ENCODE assay signal across 8 mouse cellular contexts in genomic region chr14:24997786-24998509, GRCm38 (mm10).
DNase-seq lines count a peak whose midpoint lies in the region; ATAC-seq lines count a peak whose summit lies in the region.
"Had no signal": no experiment of that assay in that cellular context is flagged by ENCODE, and none has a peak within 500 bp of the region (broad histone marks: within the 10 kb centered on the region; RNA-seq: fewer than 3 reads in every experiment).

No protein-coding gene starts in this region.

- H3K4me1 ChIP-seq in hindbrain, embryonic 13.5 days (replicated peaks): peaks cover 56% of the 10 kb centered on the region
- peaks cover 29% of the 10 kb centered on the region for H3K4me1 ChIP-seq in midbrain, embryonic 11.5 days (ENCODE audit: control insufficient read depth, insufficient read depth, low read length)

- whole genome bisulfite sequencing in hindbrain, embryonic 13.5 days: 30% methylated on average over 14 of the region's 14 CpGs
- WGBS in midbrain, embryonic 11.5 days: 23% methylated on average over 14 of the region's 14 CpGs

- no peaks in the 10 kb centered on the region for H3K9me3 ChIP-seq in hindbrain, embryonic 13.5 days
- no peaks in the 10 kb centered on the region for H3K9me3 ChIP-seq in midbrain, embryonic 11.5 days (ENCODE audit: control insufficient read depth, low read length)

- no peak for ATAC-seq in hindbrain, embryonic 13.5 days (ENCODE audit: low FRiP score)
- peak; percentile 63 for ATAC-seq in midbrain, embryonic 11.5 days (ENCODE audit: low FRiP score)

- DNase-seq in embryo, embryonic 10 days (ENCODE audit: low spot score): peak; percentile 75
- DNase-seq in embryo, embryonic 9.5 days (ENCODE audit: extremely low spot score): peak; percentile 56
- peak; percentile 89 for DNase-seq in midbrain, embryonic 11.5 days (ENCODE audit: low spot score, missing footprints)
- DNase-seq in testis, postnatal 10 days (ENCODE audit: low spot score): no peak
- DNase-seq in adrenal gland, postnatal 4 days (ENCODE audit: low spot score in 2 of 2): no peak
- DNase-seq in adrenal gland, postnatal 36 days: no peak
- DNase-seq: right cerebral cortex, postnatal 14 days had no signal

- no peak overlapping the region for H3K4me2 ChIP-seq in hindbrain, embryonic 13.5 days
- H3K4me2 ChIP-seq in midbrain, embryonic 11.5 days: no peak overlapping the region

- no peak overlapping the region for H3K4me3 ChIP-seq in hindbrain, embryonic 13.5 days
- H3K4me3 ChIP-seq in midbrain, embryonic 11.5 days (ENCODE audit: low read depth, low read length): no peak overlapping the region

- H3K27ac ChIP-seq in hindbrain, embryonic 13.5 days: 0 out of 2 replicates have a peak overlapping the region, but pooled peaks have one; percentile 25
- no peak overlapping the region for H3K27ac ChIP-seq in midbrain, embryonic 11.5 days (ENCODE audit: low read depth, low read length)

- no peak overlapping the region for H3K9ac ChIP-seq in hindbrain, embryonic 13.5 days
- no peak overlapping the region for H3K9ac ChIP-seq in midbrain, embryonic 11.5 days (ENCODE audit: low read length)

- peaks cover 8% of the 10 kb centered on the region; the same call in 1 of the 2 replicates for H3K27me3 ChIP-seq in hindbrain, embryonic 13.5 days
- peaks cover 4% of the 10 kb centered on the region; the same call in 1 of the 2 replicates for H3K27me3 ChIP-seq in midbrain, embryonic 11.5 days (ENCODE audit: control insufficient read depth, insufficient read depth, low read length)

- no peaks in the 10 kb centered on the region for H3K36me3 ChIP-seq in hindbrain, embryonic 13.5 days
- no peaks in the 10 kb centered on the region for H3K36me3 ChIP-seq in midbrain, embryonic 11.5 days (ENCODE audit: control insufficient read depth, insufficient read depth, low read length)

Comparison
In these comparisons a context has a peak if more than half of its experiments do, and no peak if none do; other contexts are left out.
1. DNase-seq: peak in embryo, embryonic 10 days (single experiment), embryo, embryonic 9.5 days (single experiment) and midbrain, embryonic 11.5 days (single experiment); none in testis, postnatal 10 days (single experiment), adrenal gland, postnatal 4 days (0 of 2) and adrenal gland, postnatal 36 days (0 of 2).